24 mouse cellular contexts compared by ENCODE assay signal in the genomic region with DNA sequence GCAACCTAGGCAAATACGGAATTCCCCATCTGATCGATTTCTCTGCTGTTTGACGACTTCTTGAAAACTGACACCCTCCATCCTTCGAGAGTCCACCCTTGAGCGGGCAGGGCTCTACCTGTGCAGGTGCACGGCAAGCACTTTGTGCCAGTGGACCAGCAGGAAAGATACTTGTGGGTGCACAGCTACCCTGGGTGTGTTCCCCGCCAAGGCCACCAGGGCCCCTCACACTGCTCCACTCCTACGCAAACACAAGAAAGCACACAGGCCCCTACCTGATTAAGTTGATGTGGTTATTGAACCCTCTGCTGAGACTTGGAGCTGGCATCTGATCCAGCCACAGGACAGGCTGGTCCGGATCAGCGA. TPM values are rescaled to one million over a fixed set of nuclear protein-coding genes. Genes with fewer than 3 reads are reported as not detected.
DNase-seq lines count a peak whose midpoint lies in the region; ATAC-seq and TF ChIP-seq lines count a peak whose summit lies in the region.
"Had no signal": no experiment of that assay in that cellular context is flagged by ENCODE, and none has a peak within 500 bp of the region (broad histone marks: within the 10 kb centered on the region; RNA-seq: fewer than 3 reads in every experiment).

No protein-coding gene starts in this region.

- 0 out of 2 replicates have a peak, but pooled peaks cover 4% of the 10 kb centered on the region for H3K4me1 ChIP-seq in midbrain, embryonic 13.5 days (replicated peaks)
- 0 out of 2 replicates have a peak, but pooled peaks cover 4% of the 10 kb centered on the region for H3K4me1 ChIP-seq in midbrain, embryonic 15.5 days
- no peaks in the 10 kb centered on the region for H3K4me1 ChIP-seq in lung, embryonic 14.5 days (ENCODE audit: insufficient read depth)
- H3K4me1 ChIP-seq: embryonic facial prominence, embryonic 12.5 days; hindbrain, embryonic 10.5 days had no signal

- 0 out of 2 replicates have a peak overlapping the region, but pooled peaks have one; percentile 10 for H3K9ac ChIP-seq in midbrain, embryonic 13.5 days (replicated peaks)
- H3K9ac ChIP-seq in midbrain, embryonic 15.5 days: no peak overlapping the region
- no peak overlapping the region for H3K9ac ChIP-seq in lung, embryonic 14.5 days
- H3K9ac ChIP-seq: embryonic facial prominence, embryonic 12.5 days; forebrain, embryonic 13.5 days; limb, embryonic 15.5 days; liver, embryonic 14.5 days had no signal

- H3K27me3 ChIP-seq in midbrain, embryonic 13.5 days: no peaks in the 10 kb centered on the region
- no peaks in the 10 kb centered on the region for H3K27me3 ChIP-seq in midbrain, embryonic 15.5 days (replicated peaks)
- no peaks in the 10 kb centered on the region for H3K27me3 ChIP-seq in lung, embryonic 14.5 days (ENCODE audit: insufficient read depth, low read length)
- H3K27me3 ChIP-seq: embryonic facial prominence, embryonic 12.5 days; forebrain, embryonic 13.5 days; limb, embryonic 15.5 days had no signal

- TF ChIP-seq CTCF in lung, embryonic 14.5 days (IDR thresholded peaks at IDR 0.05; ENCODE audit: low read depth): peak; percentile 39

- H3K36me3 ChIP-seq in midbrain, embryonic 13.5 days: peaks cover 88% of the 10 kb centered on the region
- peaks cover 24% of the 10 kb centered on the region for H3K36me3 ChIP-seq in midbrain, embryonic 15.5 days (replicated peaks)
- H3K36me3 ChIP-seq in lung, embryonic 14.5 days (ENCODE audit: insufficient read depth): peaks cover 62% of the 10 kb centered on the region

- no peak for ATAC-seq in midbrain, embryonic 13.5 days
- ATAC-seq in midbrain, embryonic 15.5 days (replicated peaks): no peak
- ATAC-seq in lung, embryonic 14.5 days (ENCODE audit: insufficient read depth): peak; percentile 39; the same call in 1 of the 2 replicates
- ATAC-seq: forebrain, embryonic 13.5 days had no signal

- no peak overlapping the region for H3K27ac ChIP-seq in midbrain, embryonic 13.5 days
- no peak overlapping the region for H3K27ac ChIP-seq in midbrain, embryonic 15.5 days
- H3K27ac ChIP-seq in lung, embryonic 14.5 days (ENCODE audit: low read depth): no peak overlapping the region
- H3K27ac ChIP-seq: embryonic facial prominence, embryonic 12.5 days; forebrain, embryonic 13.5 days; heart, embryonic 10.5 days; hindbrain, embryonic 10.5 days; kidney, postnatal 0 days; limb, embryonic 15.5 days; liver, embryonic 14.5 days; midbrain, embryonic 10.5 days had no signal

- no peaks in the 10 kb centered on the region for H3K9me3 ChIP-seq in midbrain, embryonic 13.5 days
- H3K9me3 ChIP-seq in midbrain, embryonic 15.5 days: no peaks in the 10 kb centered on the region
- H3K9me3 ChIP-seq in lung, embryonic 14.5 days (ENCODE audit: low read depth, low read length): no peaks in the 10 kb centered on the region
- H3K9me3 ChIP-seq: embryonic facial prominence, embryonic 12.5 days; forebrain, embryonic 13.5 days; heart, embryonic 10.5 days; hindbrain, embryonic 10.5 days; limb, embryonic 15.5 days; midbrain, embryonic 10.5 days had no signal

- DNase-seq in R1 (ENCODE audit: low read depth, low spot score): peak; percentile 21
- DNase-seq in lung, embryonic 14.5 days: no peak
- DNase-seq in lung, postnatal 36 days: peak; percentile 49
- no peak for DNase-seq in ovary, postnatal 10 days (ENCODE audit: low spot score)
- DNase-seq in frontal cortex, postnatal 25 days (ENCODE audit: low spot score in 2 of 2): no peak
- DNase-seq: B cell, adult 2 months; cerebellum, adult 18-20 months; cerebellum, postnatal 25 days; gastrocnemius, postnatal 10 days; kidney, adult 2 months; layer of hippocampus, adult 9-11 months; retina, postnatal 1 day; thymus, postnatal 36 days had no signal

- no peak overlapping the region for H3K4me2 ChIP-seq in midbrain, embryonic 13.5 days (replicated peaks)
- no peak overlapping the region for H3K4me2 ChIP-seq in midbrain, embryonic 15.5 days
- no peak overlapping the region for H3K4me2 ChIP-seq in lung, embryonic 14.5 days
- H3K4me2 ChIP-seq: embryonic facial prominence, embryonic 12.5 days; forebrain, embryonic 13.5 days; limb, embryonic 15.5 days had no signal

- H3K4me3 ChIP-seq in midbrain, embryonic 13.5 days (replicated peaks): no peak overlapping the region
- no peak overlapping the region for H3K4me3 ChIP-seq in midbrain, embryonic 15.5 days
- H3K4me3 ChIP-seq in lung, embryonic 14.5 days (ENCODE audit: low read depth, low read length): no peak overlapping the region
- H3K4me3 ChIP-seq: embryonic facial prominence, embryonic 12.5 days; erythroblast, embryonic 14.5 days; forebrain, embryonic 13.5 days; heart, embryonic 10.5 days; hindbrain, embryonic 10.5 days; limb, embryonic 15.5 days; midbrain, embryonic 10.5 days had no signal

- 43% methylated on average over 10 of the region's 10 CpGs for WGBS in midbrain, embryonic 13.5 days
- WGBS in midbrain, embryonic 15.5 days: 46% methylated on average over 10 of the region's 10 CpGs
- 69% methylated on average over 10 of the region's 10 CpGs for WGBS in lung, embryonic 14.5 days

RNA-seq across cellular contexts. Expression of a gene that starts 18.6 kb away (rescaled TPM):
- polyA plus RNA-seq in midbrain, embryonic 13.5 days (2015; fragmentation: Nextera tagmentation; extraction: Ambion mirVana): 15.7 and 18.1 TPM in 2 replicates
- polyA plus RNA-seq in midbrain, embryonic 15.5 days (2015; fragmentation: Nextera tagmentation; extraction: Ambion mirVana): 21.8 and 23.6 TPM in 2 replicates
- 45.6 and 46.0 TPM in 2 replicates for polyA plus RNA-seq in lung, embryonic 14.5 days (2014; fragmentation: Nextera tagmentation; extraction: Ambion mirVana)

RNA-seq across cellular contexts. Expression of a gene that starts 40.0 kb away (rescaled TPM):
- polyA plus RNA-seq in midbrain, embryonic 13.5 days (2015; fragmentation: Nextera tagmentation; extraction: Ambion mirVana): 55.0 and 60.2 TPM in 2 replicates
- polyA plus RNA-seq in midbrain, embryonic 15.5 days (2015; fragmentation: Nextera tagmentation; extraction: Ambion mirVana): 69.4 and 70.2 TPM in 2 replicates
- polyA plus RNA-seq in lung, embryonic 14.5 days (2014; fragmentation: Nextera tagmentation; extraction: Ambion mirVana): 52.5 and 54.7 TPM in 2 replicates

RNA-seq across cellular contexts. Expression of a gene that starts 40.2 kb away (rescaled TPM):
- polyA plus RNA-seq in midbrain, embryonic 13.5 days (2015; fragmentation: Nextera tagmentation; extraction: Ambion mirVana): 32.6 and 33.3 TPM in 2 replicates
- 32.7 and 37.6 TPM in 2 replicates for polyA plus RNA-seq in midbrain, embryonic 15.5 days (2015; fragmentation: Nextera tagmentation; extraction: Ambion mirVana)
- 26.4 and 27.2 TPM in 2 replicates for polyA plus RNA-seq in lung, embryonic 14.5 days (2014; fragmentation: Nextera tagmentation; extraction: Ambion mirVana)

Comparison
In these comparisons a context has a peak if more than half of its experiments do, and no peak if none do; other contexts are left out.
1. DNase-seq: peak in R1 (single experiment) and lung, postnatal 36 days (single experiment); none in lung, embryonic 14.5 days (single experiment), ovary, postnatal 10 days (single experiment) and frontal cortex, postnatal 25 days (0 of 2).